Mouse (Mus musculus): ENCODE measurements around the gene Tc2n. TPM values are rescaled to one million over a fixed set of nuclear protein-coding genes. Genes with fewer than 3 reads are reported as not detected.

The Tc2n gene
- polyA plus RNA-seq, 1 experiment from 2014 or later, result 0.58 TPM

Other genes starting within 250 kb of the Tc2n start
- 10.3 and 11.7 TPM in 2 replicates for gene Fbln5, start 100.5 kb upstream of the Tc2n start, polyA plus RNA-seq (2015; fragmentation: Nextera tagmentation; extraction: Ambion mirVana)
- gene Trip11, start 194.7 kb upstream of the Tc2n start, polyA plus RNA-seq (2015; fragmentation: Nextera tagmentation; extraction: Ambion mirVana), result 16.4 and 22.1 TPM in 2 replicates
- gene Atxn3, start 239.7 kb upstream of the Tc2n start, polyA plus RNA-seq (2015; fragmentation: Nextera tagmentation; extraction: Ambion mirVana), result 13.5 and 13.6 TPM in 2 replicates